Mouse (Mus musculus): ENCODE results near the gene Kctd11. TPM values are rescaled to one million over a fixed set of nuclear protein-coding genes. Genes with fewer than 3 reads are reported as not detected.

The Kctd11 gene
- total RNA-seq, 2 experiments from 2014 or later = 1.3 to 1.5 TPM

Small RNA genes within 50 kb of the gene (microRNA-seq; reads per million reads assigned to microRNA genes)
- gene Mir6924 = 0 reads per million in 2 experiments

Other genes with a start within 250 kb of the Kctd11 start
- gene Fxr2, start 248.4 kb downstream of the Kctd11 start, total RNA-seq (2021) = 10 to 100 TPM; 77.7 to 91.9 TPM
- not detected for gene Sox15, start 226.1 kb downstream of the Kctd11 start, total RNA-seq (2021)
- 1 to 10 TPM; 8.0 to 8.3 TPM for gene Mpdu1, start 218.8 kb downstream of the Kctd11 start, total RNA-seq (2021)
- 1 to 10 TPM; 2.6 to 3.2 TPM for gene Cd68, start 215.3 kb downstream of the Kctd11 start, total RNA-seq (2021)
- gene Eif4a1, start 209.0 kb downstream of the Kctd11 start, total RNA-seq (2021) = 100 to 1,000 TPM in 1 of 2 experiments, 10 to 100 TPM in 1; 74.1 to 103 TPM
- gene Senp3, start 199.3 kb downstream of the Kctd11 start, total RNA-seq (2021) = 10 to 100 TPM; 22.7 TPM
- under 1 TPM; 0.39 to 0.92 TPM for gene Tnfsf13, start 195.6 kb downstream of the Kctd11 start, total RNA-seq (2021)
- gene Tnfsf12, start 185.6 kb downstream of the Kctd11 start, total RNA-seq (2021) = 10 to 100 TPM in 1 of 2 experiments, 1 to 10 TPM in 1; 8.6 to 10.4 TPM
- 1 to 10 TPM; 1.3 to 1.5 TPM for gene Tnfsfm13, start 185.3 kb downstream of the Kctd11 start, total RNA-seq (2021)
- gene Polr2a, start 122.8 kb downstream of the Kctd11 start, total RNA-seq (2021) = 10 to 100 TPM; 28.7 to 29.2 TPM
- gene Slc35g3, start 119.4 kb downstream of the Kctd11 start, total RNA-seq (2021) = not detected
- gene Zbtb4, start 115.5 kb downstream of the Kctd11 start, total RNA-seq (2021) = 10 to 100 TPM; 24.3 to 26.2 TPM
- 10 to 100 TPM; 29.2 to 33.1 TPM for gene Chrnb1, start 85.5 kb downstream of the Kctd11 start, total RNA-seq (2021)
- gene Fgf11, start 79.5 kb downstream of the Kctd11 start, total RNA-seq (2021) = 1 to 10 TPM; 4.6 to 4.8 TPM
- gene Tmem102, start 75.8 kb downstream of the Kctd11 start, total RNA-seq (2021) = under 1 TPM; 0.12 to 0.20 TPM
- gene Gm39566, start 66.1 kb downstream of the Kctd11 start, total RNA-seq (2021) = not detected
- not detected for gene Spem2, start 62.9 kb downstream of the Kctd11 start, total RNA-seq (2021)
- not detected for gene Spem1, start 59.2 kb downstream of the Kctd11 start, total RNA-seq (2021)
- gene Nlgn2, start 43.6 kb downstream of the Kctd11 start, total RNA-seq (2021) = 1 to 10 TPM; 2.4 to 2.9 TPM
- gene Tmem256, start 42.9 kb downstream of the Kctd11 start, total RNA-seq (2021) = 100 to 1,000 TPM; 104 to 140 TPM
- gene Plscr3, start 35.0 kb downstream of the Kctd11 start, total RNA-seq (2021) = 10 to 100 TPM; 10.6 to 11.2 TPM
- gene Tnk1, start 22.7 kb downstream of the Kctd11 start, total RNA-seq (2021) = not detected
- not detected for gene Tmem95, start 3.4 kb downstream of the Kctd11 start, total RNA-seq (2021)
- 1 to 10 TPM in 1 of 2 experiments, under 1 TPM in 1; 0.27 to 1.1 TPM for gene Acap1, start 14.1 kb upstream of the Kctd11 start, total RNA-seq (2021)
- gene 2810408A11Rik, start 19.6 kb upstream of the Kctd11 start, total RNA-seq (2021) = under 1 TPM in 1 of 2 experiments, not detected in 1; 0.59 TPM
- gene Neurl4, start 19.7 kb upstream of the Kctd11 start, total RNA-seq (2021) = 10 to 100 TPM; 22.9 to 23.1 TPM
- 10 to 100 TPM; 33.9 to 42.5 TPM for gene Gps2, start 32.5 kb upstream of the Kctd11 start, total RNA-seq (2021)
- gene Eif5a, start 40.6 kb upstream of the Kctd11 start, total RNA-seq (2021) = 100 to 1,000 TPM; 402 to 432 TPM
- 10 to 100 TPM in 1 of 2 experiments, 1 to 10 TPM in 1; 5.4 to 10.6 TPM for gene Ybx2, start 54.4 kb upstream of the Kctd11 start, total RNA-seq (2021)
- 100 to 1,000 TPM; 382 to 407 TPM for gene Slc2a4, start 66.8 kb upstream of the Kctd11 start, total RNA-seq (2021)
- gene Cldn7, start 83.4 kb upstream of the Kctd11 start, total RNA-seq (2021) = not detected
- gene Ctdnep1, start 99.8 kb upstream of the Kctd11 start, total RNA-seq (2021) = 100 to 1,000 TPM; 171 to 246 TPM
- 10 to 100 TPM; 29.0 to 34.6 TPM for gene Elp5, start 101.1 kb upstream of the Kctd11 start, total RNA-seq (2021)
- 100 to 1,000 TPM; 142 to 178 TPM for gene Gabarap, start 109.7 kb upstream of the Kctd11 start, total RNA-seq (2021)
- gene Phf23, start 114.4 kb upstream of the Kctd11 start, total RNA-seq (2021) = 10 to 100 TPM; 12.6 to 16.5 TPM
- gene Dvl2, start 119.2 kb upstream of the Kctd11 start, total RNA-seq (2021) = 1 to 10 TPM; 3.3 to 4.6 TPM
- 100 to 1,000 TPM; 320 to 384 TPM for gene Acadvl, start 134.0 kb upstream of the Kctd11 start, total RNA-seq (2021)
- gene Dlg4, start 135.5 kb upstream of the Kctd11 start, total RNA-seq (2021) = 1 to 10 TPM; 4.9 to 6.5 TPM
- gene Asgr1, start 172.7 kb upstream of the Kctd11 start, total RNA-seq (2021) = not detected
- not detected for gene Asgr2, start 211.2 kb upstream of the Kctd11 start, total RNA-seq (2021)
- 1 to 10 TPM; 1.1 to 1.2 TPM for gene Mgl2, start 248.9 kb upstream of the Kctd11 start, total RNA-seq (2021)

All from gastrocnemius, postnatal 36 days (tissue).